Mouse (Mus musculus) olfactory bulb, adult 2 months (tissue): ENCODE results near the gene Elovl6.

Source experiments
- CTCF ChIP-seq: fragments of 200-500 bp; IDR thresholded peaks from 2 replicates; pipeline ENCODE4 v1.5.1; 2012; ENCODE audit warnings: low read depth, mild to moderate bottlenecking, low read length, moderate library complexity; ENCODE audit not compliant: insufficient read depth
- POLR2A ChIP-seq: fragments of 200-500 bp; IDR thresholded peaks from 2 replicates; pipeline ENCODE4 v1.6.1; 2012; ENCODE audit warnings: mild to moderate bottlenecking, low read depth, low read length, moderate library complexity; ENCODE audit not compliant: insufficient read depth

DNA sequence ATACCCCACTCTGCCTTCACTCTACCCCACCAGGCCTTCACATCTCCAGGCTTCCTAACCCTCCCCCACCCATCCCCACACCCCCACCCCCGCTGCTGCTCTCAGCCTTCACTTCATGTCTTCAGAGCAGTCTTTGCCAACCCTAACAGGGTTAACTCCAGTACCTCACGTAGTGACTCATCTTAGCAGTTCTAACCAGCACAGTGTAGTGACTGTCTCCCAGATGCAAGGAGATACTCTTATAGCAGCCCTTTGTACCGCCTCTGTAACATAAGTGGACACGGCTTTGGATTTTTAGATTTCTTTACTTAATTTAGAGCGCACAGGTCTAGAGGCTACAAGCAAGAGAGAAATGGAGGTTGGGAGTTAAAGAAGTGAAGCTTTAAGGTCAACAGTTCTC lies 116.4 kb downstream of the Elovl6 start:
- TF ChIP-seq POLR2A, result no peak
- TF ChIP-seq CTCF, result no peak
